Mouse (Mus musculus) NIH3T3 (cell line): ENCODE results near the gene Ak2.

Experiments used
- DNase-seq: peaks from one replicate; pipeline ENCODE4 v3.0.0-alpha.2; 2012; ENCODE audit warnings: low read depth

The Ak2 gene

DNA sequence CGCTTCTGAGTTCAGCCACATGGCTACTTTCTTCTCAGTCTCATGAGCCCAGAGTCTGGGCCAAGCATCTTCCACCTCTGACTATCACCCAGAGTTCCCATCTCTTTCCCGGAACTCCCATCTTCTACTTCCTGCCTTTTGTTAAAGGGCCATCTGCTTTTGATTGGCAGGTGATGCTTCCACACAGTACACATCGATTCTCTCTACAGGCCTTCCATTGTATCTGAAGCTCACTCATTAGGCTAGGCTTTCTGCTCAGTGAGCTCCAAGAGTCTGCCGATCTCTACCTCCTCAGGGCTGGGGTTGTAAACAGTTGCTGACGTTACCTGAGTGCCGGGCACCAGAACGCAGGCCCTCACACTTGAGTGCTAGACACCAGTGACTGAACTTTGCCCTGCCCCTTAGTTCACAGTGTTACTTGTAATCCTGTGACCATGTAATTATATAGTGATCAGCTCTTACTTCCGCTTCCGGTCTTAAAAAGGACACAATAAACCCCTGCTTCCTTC, at the start of gene Ak2:
Ak2 (plus strand) TSS at position 459 of the 509 bp plus-strand sequence.
- no peak for DNase-seq

DNA sequence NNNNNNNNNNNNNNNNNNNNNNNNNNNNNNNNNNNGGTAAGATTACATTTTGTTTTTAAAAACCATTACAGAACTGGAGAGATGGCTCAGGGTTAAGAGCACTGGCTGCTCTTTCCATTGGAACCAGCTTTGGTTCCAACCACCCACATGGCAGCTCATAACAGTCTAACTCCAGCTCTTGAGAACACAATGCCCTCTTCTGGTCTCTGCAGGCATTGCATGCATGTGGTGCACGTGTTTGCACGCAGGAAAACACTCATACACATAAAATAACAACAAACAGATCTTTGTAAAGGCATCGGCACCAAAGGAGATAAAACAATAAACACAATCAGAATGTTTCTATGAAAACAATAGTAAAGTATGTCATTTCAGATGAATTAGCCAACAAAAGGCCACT, 49.4 kb upstream of the Ak2 start:
- DNase-seq, result peak; percentile 36

DNA sequence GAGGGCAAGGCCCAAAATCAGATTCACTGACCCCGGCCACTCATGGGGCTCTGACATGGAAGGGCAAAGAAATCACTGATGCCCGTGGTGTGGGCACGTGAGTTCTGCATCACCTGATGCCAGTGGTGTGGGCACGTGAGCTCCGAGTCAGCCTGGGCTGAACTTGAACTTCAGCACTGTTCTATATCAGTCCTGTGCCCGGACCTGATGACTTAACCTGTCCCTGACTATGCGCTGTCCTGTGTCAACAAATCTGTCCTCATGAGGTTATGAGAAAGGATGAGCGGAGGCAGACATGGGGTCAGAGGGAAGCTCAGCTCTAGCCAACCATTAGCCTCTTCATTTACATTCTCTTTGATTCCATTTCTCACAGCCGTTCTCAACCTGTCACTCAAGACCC, 45.0 kb upstream of the Ak2 start:
- DNase-seq, result no peak

DNA sequence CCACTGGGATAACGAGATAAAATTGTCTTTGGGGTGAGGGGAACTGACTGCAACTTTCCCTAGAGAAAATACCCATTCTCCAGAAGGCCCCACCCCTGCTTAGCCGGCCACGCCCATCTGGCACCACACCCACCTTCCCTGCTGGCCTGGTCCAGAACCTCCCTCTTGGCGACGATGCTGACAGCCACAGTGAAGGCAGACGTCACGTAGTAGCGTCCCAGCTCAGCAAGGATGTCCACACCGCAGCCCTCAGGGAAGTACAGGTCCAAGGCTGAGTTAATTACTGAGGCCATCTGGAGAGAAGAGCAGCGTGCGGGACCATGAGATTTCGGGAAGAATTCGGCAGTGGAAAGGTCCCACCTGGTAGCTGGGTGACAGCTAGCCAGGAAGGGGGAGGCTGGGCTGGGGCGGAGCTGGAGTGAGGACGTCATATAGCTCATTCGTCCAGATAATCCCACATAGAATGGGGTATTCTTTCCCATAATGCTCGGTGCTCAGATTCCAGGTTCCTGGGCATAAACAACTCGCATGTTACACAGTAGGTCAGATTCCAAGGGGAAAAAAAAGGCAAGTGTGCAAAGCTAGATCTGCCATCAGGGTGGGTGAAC, 44.3 kb upstream of the Ak2 start:
- DNase-seq, result no peak

DNA sequence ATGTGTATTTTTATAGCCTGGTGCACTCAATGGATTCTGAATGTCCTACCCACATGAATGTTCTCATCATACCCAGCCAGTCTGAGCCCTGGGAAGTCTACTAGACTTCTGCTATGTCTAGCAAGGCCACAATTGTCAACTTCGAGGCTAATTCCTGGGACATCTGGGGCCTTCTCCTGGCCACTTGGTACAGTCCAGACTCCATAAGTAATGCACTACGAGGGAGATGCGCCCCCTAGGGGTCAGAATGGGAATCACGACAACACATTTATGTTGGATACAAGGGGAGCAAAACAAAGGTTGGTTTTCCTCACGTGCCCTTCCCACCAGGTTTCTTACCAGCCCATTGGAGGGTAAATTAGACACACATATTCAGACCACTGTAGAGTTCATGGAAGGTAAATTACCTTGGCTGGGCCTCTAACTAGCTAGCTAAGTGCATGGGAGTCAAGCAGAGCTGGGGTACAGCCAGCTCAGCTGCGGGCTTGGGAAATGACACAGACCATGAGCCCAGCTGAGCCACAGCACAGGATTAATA, 43.6 kb upstream of the Ak2 start:
- DNase-seq, result peak; percentile 67

DNA sequence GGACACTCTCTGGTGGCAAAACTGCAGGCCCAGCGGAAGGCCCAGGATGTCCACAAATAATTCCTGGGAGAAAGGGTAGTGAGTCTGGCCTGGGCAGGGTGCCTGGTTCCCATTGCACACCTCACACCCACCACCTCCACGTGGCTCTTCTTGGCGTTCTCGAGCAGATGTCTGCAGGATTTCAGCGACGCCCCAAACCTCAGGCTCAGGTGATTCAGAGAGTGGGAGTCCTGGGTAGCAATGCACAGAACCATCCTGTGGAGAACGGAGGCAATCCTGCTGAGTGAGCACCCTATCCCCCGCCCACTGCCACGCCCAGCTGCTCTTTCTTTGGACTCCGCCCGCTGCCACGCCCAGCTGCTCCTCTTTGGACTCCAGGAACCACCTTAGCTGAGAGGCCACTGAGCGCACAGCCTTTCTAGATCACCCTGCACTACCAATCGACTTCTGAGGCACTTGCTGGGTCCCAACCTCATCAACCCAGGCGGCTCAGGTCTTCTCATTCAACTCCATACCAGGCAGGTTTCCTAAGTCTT, 42.2 kb upstream of the Ak2 start:
- no peak for DNase-seq

DNA sequence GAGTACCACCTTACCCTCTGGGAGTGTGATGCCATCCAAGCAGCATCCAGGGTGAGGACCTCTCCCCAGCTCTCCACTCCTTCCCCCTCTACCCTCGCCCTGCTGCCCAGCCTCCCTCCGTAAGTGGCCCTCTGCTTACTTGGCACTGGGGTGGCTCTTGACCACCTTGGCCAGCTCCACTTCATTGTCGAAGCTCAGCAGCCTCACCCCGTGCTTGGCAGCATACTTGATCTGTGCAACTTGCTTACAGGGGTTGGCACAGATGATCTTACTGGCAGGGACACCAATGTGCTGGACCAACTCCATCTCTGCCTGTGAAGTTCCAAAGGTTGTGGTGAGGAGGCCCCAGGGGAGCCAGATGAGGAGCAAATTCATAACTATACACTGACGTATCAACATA, 41.3 kb upstream of the Ak2 start:
- DNase-seq, result peak; percentile 67

DNA sequence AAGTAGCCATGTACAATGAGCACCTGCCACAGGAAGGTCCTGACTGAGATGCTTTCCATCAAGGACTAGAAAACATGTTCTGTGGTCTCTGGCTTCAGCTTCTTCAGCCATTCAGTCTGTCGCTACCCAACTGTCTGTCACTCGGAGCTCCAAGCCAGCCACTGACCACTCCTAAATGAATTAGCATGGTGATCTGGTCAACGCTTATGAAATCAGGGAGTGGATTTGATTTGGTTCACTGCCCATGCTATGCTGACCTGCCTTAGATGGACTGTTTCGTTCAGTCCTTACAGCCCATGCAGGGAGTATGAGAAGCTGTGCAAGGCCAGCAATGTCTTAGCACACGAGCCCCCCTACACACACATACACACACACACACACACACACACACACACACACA, 37.9 kb upstream of the Ak2 start:
- no peak for DNase-seq

DNA sequence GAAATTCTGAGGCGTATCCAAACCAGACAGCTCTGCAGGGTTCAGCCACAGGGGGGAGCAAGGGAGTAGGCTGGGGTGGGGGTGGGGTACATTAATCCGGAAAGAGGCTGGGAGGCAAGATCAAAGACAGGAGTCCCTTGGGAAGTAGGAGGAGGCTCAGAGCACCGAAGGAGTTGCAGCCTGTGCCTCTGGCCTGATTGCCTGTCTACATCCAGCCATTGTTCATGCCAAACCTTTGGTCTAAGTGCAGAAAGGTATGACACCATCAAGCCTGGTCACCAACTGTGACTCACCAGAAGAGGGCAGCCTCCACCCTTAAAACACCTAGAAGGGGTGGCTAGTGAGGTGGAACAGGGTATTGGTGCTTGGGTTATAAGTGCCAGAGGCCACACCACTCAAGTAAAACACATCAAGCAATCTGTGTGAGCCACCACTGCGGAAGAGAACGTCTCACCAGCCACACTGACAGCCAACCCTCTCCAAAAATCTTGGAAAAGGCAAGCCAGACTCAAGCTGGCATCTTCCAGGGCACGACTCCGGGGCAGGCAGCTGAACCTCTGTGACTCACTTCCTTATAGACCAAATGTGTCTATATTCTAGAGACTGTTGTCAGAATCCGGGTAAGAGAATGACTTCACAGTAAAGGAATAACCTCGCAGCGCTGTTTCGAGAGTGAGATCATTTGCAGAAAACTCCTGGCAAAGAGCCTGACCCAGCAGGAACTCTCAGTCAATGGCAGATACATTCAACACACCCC, 34.4 kb upstream of the Ak2 start:
- DNase-seq, result peak; percentile 95

DNA sequence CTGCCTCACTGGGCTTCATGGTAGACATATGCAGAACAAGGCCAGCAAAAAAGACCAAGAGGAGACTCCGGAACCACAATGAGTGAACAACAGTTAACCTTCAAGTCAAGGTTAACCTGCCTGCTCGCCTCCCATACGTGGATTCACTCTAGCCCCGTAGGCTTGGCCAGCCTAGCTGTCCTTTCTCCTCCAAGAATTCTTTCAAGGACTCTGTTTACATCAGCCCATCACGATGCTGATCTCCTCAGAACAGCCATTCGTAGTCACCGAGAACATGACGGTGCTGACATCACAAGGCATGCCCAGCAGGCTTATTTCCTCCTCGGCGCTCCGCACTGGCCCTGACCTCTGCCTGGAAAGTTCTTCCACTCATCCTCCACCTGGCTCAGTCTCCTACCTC, 33.6 kb upstream of the Ak2 start:
- no peak for DNase-seq

DNA sequence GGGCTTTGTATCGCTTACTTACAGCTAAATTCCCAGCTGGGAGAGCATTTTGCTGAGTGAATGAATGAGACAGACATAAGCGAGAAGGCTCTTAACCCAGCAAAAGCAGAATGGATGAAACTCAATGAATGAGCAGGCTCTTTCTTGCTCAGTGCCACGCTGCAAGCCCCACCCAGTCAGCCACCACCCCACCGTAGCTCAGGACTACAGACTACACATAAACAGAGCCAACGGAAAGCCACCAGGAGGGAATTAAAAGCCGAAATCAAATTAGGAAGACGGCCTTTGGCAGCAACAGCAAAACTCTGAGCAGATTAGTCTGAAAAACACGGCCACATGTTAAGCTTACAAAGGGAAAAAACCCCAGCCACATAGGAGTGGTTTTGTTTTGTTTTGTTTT, 32.9 kb upstream of the Ak2 start:
- no peak for DNase-seq

DNA sequence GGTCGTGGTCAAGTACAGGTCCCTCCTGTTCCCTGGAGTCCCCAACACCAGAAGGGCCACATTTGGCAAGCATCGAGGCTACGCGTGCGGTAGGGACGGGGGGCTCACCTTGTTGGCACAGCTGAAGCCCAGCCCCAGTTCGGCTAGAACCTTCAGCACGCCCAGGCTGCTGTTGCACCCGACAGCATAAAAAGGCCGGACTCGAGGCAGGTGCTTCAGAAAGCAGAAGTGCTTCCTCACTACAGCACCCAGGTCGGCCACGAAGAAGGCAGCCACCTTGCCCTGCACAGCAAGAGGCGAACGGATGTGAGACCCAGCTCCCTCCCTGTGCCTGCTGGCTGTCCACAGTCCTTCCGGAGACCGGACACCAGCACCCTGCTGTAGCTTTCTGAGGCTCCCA, 32.1 kb upstream of the Ak2 start:
- no peak for DNase-seq

DNA sequence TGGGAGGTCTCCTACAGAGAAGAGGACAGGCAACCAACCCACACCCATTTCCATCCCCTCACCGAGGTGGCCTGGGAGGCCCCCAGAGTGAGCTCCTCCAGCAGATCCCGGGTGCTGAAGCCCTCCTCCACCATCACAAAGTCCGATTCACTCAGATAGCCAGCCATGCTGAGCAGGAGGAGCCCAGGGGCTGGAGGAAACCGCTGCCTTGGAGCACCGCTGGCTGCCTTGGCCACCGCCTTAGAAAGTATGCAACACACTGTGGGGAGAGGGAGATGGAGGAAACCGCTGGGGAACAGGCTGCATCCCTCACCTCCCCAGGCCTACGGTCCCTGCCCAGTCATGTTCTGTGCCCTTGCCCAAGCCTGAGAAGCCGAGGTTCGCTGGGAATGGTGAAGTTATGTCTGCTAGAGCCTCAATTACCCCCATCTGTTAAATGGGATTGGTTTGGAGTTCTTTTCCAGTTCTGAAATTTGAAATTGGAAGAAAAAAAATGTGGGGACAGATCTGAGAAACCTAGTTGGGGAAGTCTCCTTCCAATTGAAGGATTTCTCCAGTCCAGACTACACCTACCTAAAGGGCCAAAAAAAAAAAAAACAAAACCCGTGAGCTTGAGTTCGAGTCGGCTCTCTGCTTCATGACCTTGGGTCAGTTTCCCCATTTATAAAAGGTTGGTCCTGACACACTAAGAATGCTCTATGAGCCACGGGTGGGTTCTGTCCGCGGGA, 30.3 kb upstream of the Ak2 start:
- DNase-seq, result peak; percentile 50

DNA sequence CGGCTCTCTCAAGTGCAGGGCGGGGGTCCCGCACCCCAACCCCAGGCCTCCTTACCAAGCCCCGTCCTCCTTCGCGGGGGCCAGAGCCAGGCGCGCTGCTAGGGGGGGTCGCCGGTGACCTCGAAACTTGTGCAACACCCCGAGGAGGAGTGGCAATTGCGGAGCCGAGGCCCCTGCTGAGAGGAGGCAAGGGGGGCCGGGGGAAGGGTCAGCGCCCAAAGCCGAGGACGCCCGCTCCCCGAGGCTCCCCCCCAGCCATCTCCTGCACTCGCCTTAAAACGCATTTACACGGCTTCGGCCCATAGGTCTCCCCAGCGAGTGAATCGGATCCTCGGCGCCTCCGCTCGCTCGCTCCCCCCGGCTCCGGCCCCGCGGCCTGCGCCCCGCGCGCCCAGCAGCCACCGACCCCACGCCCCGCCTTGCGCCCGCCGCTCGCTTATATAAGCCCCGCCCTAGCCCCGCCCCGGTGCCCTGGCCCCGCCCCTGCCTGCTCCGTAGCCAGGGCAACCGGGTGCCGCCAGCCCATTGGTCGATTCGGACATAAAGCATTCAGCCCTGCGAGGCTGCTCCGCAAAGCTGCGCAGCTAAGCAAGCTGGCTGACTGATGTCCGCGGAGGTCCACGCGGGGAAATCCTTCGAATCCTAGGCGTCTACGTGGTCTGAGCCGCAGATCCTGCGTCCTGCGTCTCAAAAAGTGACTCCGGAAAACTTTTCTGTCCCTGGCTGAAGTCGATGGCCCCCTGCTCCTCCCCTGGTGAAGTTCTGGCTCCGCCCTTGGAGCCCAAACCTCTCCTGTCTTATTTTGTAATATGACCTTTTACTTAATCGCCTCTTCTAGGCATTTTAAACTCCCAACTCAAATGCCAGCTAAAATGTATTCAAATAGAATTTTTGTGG, 29.5 kb upstream of the Ak2 start, which contains the start of gene Azin2:
Azin2 (minus strand) TSS at position 414 of the 897 bp plus-strand sequence.
- peak; percentile 96 for DNase-seq

DNA sequence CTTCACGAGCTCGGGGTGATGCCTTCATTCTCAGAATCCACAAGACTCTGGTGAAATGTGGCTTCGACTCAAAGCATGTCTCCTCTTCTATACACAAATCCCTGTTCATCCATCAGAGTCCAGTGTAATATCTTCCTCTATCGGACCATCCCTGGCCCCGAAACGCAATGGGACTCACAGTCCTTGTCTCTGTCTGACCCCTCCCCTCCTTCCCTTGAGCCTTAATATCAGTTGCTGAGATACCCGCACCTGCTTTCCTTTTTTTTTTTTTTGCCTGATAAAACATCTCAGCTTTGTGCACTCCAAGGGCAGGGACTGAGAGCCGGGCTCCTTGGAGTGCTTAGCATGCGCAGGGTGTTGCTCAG, 28.9 kb upstream of the Ak2 start:
- peak; percentile 31 for DNase-seq

DNA sequence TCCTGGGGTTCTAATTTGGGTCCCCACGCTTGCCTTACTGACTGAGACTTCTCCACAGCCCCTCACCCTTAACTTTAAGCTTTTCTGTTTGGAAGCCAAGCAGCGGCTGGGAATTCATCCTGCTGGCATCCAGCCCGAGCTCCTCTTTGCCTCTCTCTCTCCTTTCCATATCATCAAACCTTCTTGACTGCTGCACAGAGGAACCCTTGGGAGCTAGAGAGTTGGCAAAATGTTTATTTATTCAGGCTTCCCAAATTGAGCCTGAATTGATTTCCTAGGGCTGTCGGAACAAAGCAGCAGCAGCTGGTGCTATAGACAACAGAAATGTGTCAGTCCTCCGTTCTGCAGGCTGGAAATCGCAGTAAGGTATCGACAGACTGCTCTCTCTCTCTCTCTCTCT, 25.0 kb upstream of the Ak2 start:
- DNase-seq, result peak; percentile 37

DNA sequence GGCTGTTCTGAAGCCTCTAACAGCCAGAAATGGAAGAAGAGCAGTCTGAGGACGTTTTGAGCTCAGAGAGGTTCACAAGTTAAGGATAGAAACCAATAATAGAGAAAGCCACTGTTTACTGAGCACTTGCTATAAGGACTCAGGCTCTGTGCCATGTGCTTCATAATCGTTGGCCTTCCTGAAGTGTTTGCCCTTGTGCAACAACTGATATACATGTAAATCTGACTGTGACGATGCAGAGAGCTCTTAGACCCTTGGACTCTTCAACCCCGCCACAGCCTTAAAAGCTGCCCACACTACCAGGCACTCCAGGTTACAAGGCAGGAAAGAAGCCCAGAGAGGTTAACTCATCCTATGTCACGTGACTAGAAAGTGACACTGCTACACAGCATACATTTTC, 22.7 kb upstream of the Ak2 start:
- no peak for DNase-seq

DNA sequence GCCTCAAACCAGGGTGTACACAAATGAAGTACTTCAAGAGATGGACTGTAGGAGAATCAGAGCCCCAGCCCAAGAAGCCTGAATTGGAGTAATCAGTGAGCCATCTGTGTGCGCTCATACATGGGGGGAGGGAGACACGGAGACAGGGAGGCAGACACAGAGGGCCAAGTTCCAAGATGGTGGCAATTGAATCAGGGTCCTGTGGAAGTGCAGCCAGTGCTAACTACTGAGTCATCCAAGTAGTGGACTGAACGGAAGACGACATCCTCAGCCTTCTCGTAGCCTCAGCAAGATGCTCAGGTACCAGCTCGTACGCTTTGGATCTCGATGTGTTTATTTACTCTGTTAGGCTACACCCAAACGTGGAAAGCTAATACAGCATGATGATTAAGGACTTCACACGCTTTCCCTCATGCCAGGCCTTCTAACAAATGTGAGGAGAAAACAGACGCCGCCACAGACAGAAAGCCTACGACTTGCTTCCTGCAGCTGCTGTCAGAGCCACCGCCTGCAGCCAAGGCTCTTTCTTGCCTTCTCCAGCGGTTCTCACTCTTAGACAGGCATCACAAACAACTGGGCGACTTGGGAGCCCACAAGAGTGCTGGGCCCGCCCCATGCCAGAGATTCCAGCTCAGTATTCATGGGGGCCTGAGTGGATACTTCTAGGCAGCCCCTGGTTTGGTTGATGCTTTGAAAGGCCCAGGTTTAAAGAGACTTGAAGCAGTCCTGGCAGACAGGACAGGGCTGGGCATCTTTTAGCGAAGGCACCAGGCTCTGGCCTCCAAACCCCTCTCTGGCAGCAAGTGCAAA, 21.9 kb upstream of the Ak2 start:
- peak; percentile 64 for DNase-seq

DNA sequence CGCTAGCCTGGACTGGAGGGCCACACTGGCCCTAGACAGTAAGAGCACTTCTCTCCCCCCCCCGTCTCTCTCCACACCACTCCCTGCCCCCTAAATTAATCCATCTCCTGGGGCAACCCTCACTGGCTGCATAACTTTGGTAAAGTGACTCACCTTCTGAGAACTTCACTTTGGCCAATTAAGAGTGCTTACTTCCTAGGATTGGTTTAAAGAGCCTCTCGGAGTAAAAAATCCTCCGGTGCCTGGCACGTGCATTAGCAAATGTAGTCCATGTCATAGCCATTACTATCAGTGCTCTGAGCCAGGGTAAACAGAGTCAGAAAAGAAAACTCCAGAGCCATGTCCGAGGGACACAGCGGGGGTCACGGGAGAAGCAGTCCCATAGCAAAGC, 21.3 kb upstream of the Ak2 start:
- peak; percentile 81 for DNase-seq

DNA sequence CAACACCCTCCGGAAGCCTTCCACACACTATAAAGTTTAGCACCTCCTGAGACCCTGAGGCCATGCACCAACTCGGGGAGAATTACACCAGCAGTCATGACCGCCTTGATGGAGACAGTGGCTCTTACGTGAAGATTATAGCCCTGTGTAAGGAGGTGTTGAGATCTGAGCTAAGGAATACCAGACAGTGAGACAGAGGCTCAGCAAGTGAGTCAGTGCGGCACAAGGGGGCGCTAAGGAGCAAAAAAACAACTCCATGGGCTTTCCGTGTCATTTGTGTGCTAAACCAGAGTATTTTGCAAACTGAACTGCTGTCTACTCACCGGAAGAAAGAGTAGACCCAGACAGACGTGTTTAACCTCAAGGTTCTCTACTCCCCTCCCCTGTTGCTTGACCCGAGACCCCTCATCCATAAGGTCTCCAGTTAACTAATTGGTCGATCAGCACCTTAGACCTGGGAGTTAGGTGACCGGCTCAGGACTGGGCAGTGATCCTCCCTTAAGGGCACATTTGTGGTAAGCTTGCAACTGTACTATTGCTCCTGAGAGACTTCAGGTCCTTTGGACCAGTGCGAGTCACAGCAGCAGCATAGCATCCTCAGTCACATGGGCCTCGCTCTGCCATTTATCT, 20.6 kb upstream of the Ak2 start:
- peak; percentile 90 for DNase-seq
